Mouse (Mus musculus): ENCODE data around the gene Paqr5.

DNA sequence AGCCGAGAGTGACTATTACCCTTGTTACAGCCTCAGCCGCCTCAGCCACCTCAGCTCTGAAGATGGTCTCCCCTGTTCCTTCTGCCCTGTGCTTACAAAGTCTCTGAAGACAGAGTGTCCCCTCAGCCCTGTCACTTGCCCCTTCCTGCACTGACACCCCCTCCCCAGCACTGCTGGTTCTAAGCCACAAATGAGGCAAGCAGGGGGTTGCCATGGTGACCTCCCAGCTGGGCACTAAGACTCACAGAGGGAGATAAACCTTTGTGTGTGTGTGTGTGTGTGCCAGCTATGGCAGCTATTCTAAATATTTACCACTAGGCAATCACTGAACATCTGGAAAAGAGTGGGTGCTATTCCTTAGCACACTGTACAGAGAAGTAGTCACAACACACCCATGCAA is 23.0 kb downstream of the Paqr5 start:
- TF ChIP-seq POLR2A (IDR thresholded peaks at IDR 0.05; ENCODE audit: insufficient read length, low read depth) (no peak), CEBPB (IDR thresholded peaks at IDR 0.05; ENCODE audit: insufficient read depth, poor library complexity, severe bottlenecking) (no peak), TCF12 (IDR thresholded peaks at IDR 0.05; ENCODE audit: insufficient read depth, poor library complexity, severe bottlenecking) (no peak), MYOG (IDR thresholded peaks at IDR 0.05; ENCODE audit: control insufficient read depth in 1 of 3, insufficient read depth in 1 of 3, insufficient read length in 2 of 3, low read depth in 2 of 3) (no peak)

Measured in myocyte (in vitro differentiated cells).